Mouse (Mus musculus) limb, embryonic 14.5 days (tissue): ENCODE measurements around the gene Lrp2bp. TPM values are rescaled to one million over a fixed set of nuclear protein-coding genes. Genes with fewer than 3 reads are reported as not detected.

Source experiments
- ATAC-seq: fragments of 200-750 bp; cut with Nextera tagmentation; 2 replicates; pipeline ENCODE4 v1.8.0; 2017; ENCODE audit warnings: low read depth, moderate number of reproducible peaks, moderate TSS enrichment; ENCODE audit not compliant: low FRiP score
- DNase-seq: peaks from one replicate; pipeline ENCODE4 v3.0.0-alpha.2; 2015; ENCODE audit warnings: low spot score
- H3K27ac ChIP-seq: fragments of 300-500 bp; sonication (generic); replicated peaks from 2 replicates; pipeline ENCODE4 v1.5.1; 2014; ENCODE audit warnings: low read depth, mild to moderate bottlenecking, low read length, moderate library complexity, mixed read lengths
- H3K27me3 ChIP-seq: fragments of 300-500 bp; sonication (generic); 2 replicates; pipeline ENCODE4 v1.6.1; 2014; ENCODE audit warnings: low read length, mixed read lengths; ENCODE audit not compliant: control insufficient read depth, insufficient read depth
- H3K36me3 ChIP-seq: fragments of 300-500 bp; sonication (generic); 2 replicates; pipeline ENCODE4 v1.6.1; 2014; ENCODE audit warnings: mild to moderate bottlenecking, low read length, moderate library complexity, mixed read lengths; ENCODE audit not compliant: control insufficient read depth, insufficient read depth
- H3K4me1 ChIP-seq: fragments of 300-500 bp; sonication (generic); 2 replicates; pipeline ENCODE4 v1.6.1; 2014; ENCODE audit warnings: antibody characterized with exemption, low read length, mixed read lengths; ENCODE audit not compliant: control insufficient read depth, insufficient read depth
- H3K4me2 ChIP-seq: fragments of 300-500 bp; sonication (generic); replicated peaks from 2 replicates; pipeline ENCODE4 v1.6.1; 2014; ENCODE audit warnings: low read depth, mild to moderate bottlenecking, low read length, moderate library complexity; ENCODE audit not compliant: severe bottlenecking
- H3K4me3 ChIP-seq: fragments of 300-500 bp; sonication (generic); replicated peaks from 2 replicates; pipeline ENCODE4 v1.5.1; 2014; ENCODE audit warnings: low read length
- H3K9ac ChIP-seq: fragments of 300-500 bp; sonication (generic); 2 replicates; pipeline ENCODE4 v1.6.1; 2014; ENCODE audit warnings: mild to moderate bottlenecking, low read depth, low read length, moderate library complexity; ENCODE audit not compliant: severe bottlenecking
- H3K9me3 ChIP-seq: fragments of 300-500 bp; sonication (generic); 2 replicates; pipeline ENCODE4 v1.6.1; 2016; ENCODE audit warnings: low read length; ENCODE audit not compliant: control insufficient read depth
- POLR2A ChIP-seq: fragments of 200-500 bp; IDR thresholded peaks from 2 replicates; pipeline ENCODE4 v1.8.0; 2012; ENCODE audit warnings: inconsistent platforms, mild to moderate bottlenecking, moderate library complexity, borderline replicate concordance; ENCODE audit not compliant: insufficient read depth, insufficient read length; ENCODE audit errors: extremely low read depth
- WGBS: fragments of 180-500 bp; shearing (Covaris S2); extraction: QIAGEN DNeasy Blood & Tissue Kit; methylation state at CpG from one replicate; pipeline ENCODE4 v1.1.7; 2014; 5-methylcytosine and 5-hydroxymethylcytosine counted together
- polyA plus RNA-seq, 2 experiments: library from polyadenylated mRNA; depleted of rRNA in 1 of 2; stranded (reverse) in 1 of 2; unstranded in 1 of 2; fragments of >200 nt; fragmentation: Nextera tagmentation in 1 of 2; extraction: Ambion mirVana in 1 of 2; gene quantifications; 2 replicates each; pipeline versions ENCODE4 v1.2.1 to v1.2.3; 2012 to 2014

The Lrp2bp gene
- polyA plus RNA-seq, 2 experiments = 0.29 to 0.40 TPM

GRCm38 (mm10) chr8:46010306-46010705, 11.2 kb downstream of the Lrp2bp start:
- ATAC-seq (no peak), DNase-seq (no peak)
- 0 out of 2 replicates have a peak overlapping the region, but pooled peaks have one; percentile 1 for H3K4me3 ChIP-seq

GRCm38 (mm10) chr8:46010746-46011680, 11.9 kb downstream of the Lrp2bp start:
- H3K4me2 ChIP-seq = peak overlapping the region; percentile 43
- H3K27me3 ChIP-seq = no peaks in the 10 kb centered on the region
- H3K27ac ChIP-seq = 0 out of 2 replicates have a peak overlapping the region, but pooled peaks have one; percentile 13
- H3K9me3 ChIP-seq = no peaks in the 10 kb centered on the region
- 9% methylated on average over 17 of the region's 17 CpGs for WGBS
- DNase-seq (peak; percentile 46), ATAC-seq (peak; percentile 65)
- no peaks in the 10 kb centered on the region for H3K36me3 ChIP-seq
- peaks cover 9% of the 10 kb centered on the region for H3K4me1 ChIP-seq
- TF ChIP-seq POLR2A = no peak
- peak overlapping the region; percentile 1 for H3K4me3 ChIP-seq
- H3K9ac ChIP-seq = peak overlapping the region; percentile 45

More at GRCm38 (mm10) chr8:46010306-46010705, 11.2 kb downstream of the Lrp2bp start:
- no peaks in the 10 kb centered on the region for H3K9me3 ChIP-seq
- no peak for TF ChIP-seq POLR2A
- WGBS = 62% methylated on average over 2 of the region's 2 CpGs
- no peaks in the 10 kb centered on the region for H3K36me3 ChIP-seq
- H3K9ac ChIP-seq = peak overlapping the region; percentile 45
- H3K27me3 ChIP-seq = no peaks in the 10 kb centered on the region
- peaks cover 9% of the 10 kb centered on the region for H3K4me1 ChIP-seq
- H3K27ac ChIP-seq = no peak overlapping the region
- peak overlapping the region; percentile 43 for H3K4me2 ChIP-seq

GRCm38 (mm10) chr8:46022203-46022602, 23.1 kb downstream of the Lrp2bp start:
- ATAC-seq = no peak
- H3K27me3 ChIP-seq = no peaks in the 10 kb centered on the region
- whole genome bisulfite sequencing = 82% methylated on average over 9 of the region's 9 CpGs

GRCm38 (mm10) chr8:46022758-46023157, 23.7 kb downstream of the Lrp2bp start:
- Histone ChIP-seq H3K4me3 (no peak overlapping the region), H3K27ac (no peak overlapping the region), H3K36me3 (no peaks in the 10 kb centered on the region), H3K4me1 (no peaks in the 10 kb centered on the region), H3K9ac (no peak overlapping the region), H3K4me2 (no peak overlapping the region), H3K9me3 (no peaks in the 10 kb centered on the region), H3K27me3 (no peaks in the 10 kb centered on the region)
- ATAC-seq (no peak), DNase-seq (no peak)
- no peak for TF ChIP-seq POLR2A
- WGBS = 85% methylated on average over 9 of the region's 9 CpGs

More at GRCm38 (mm10) chr8:46022203-46022602, 23.1 kb downstream of the Lrp2bp start:
- Histone ChIP-seq H3K4me1 (no peaks in the 10 kb centered on the region), H3K27ac (no peak overlapping the region), H3K4me2 (no peak overlapping the region), H3K4me3 (no peak overlapping the region), H3K36me3 (no peaks in the 10 kb centered on the region), H3K9me3 (no peaks in the 10 kb centered on the region), H3K9ac (no peak overlapping the region)
- TF ChIP-seq POLR2A = no peak
- DNase-seq = no peak

GRCm38 (mm10) chr8:46024392-46024791, 25.3 kb downstream of the Lrp2bp start:
- no peak overlapping the region for H3K27ac ChIP-seq
- WGBS = 29% methylated on average over 4 of the region's 4 CpGs
- H3K4me2 ChIP-seq = no peak overlapping the region
- H3K36me3 ChIP-seq = no peaks in the 10 kb centered on the region
- TF ChIP-seq POLR2A = no peak
- H3K9me3 ChIP-seq = no peaks in the 10 kb centered on the region
- ATAC-seq (no peak), DNase-seq (no peak)
- H3K4me3 ChIP-seq = no peak overlapping the region
- no peaks in the 10 kb centered on the region for H3K4me1 ChIP-seq
- no peaks in the 10 kb centered on the region for H3K27me3 ChIP-seq
- H3K9ac ChIP-seq = no peak overlapping the region
